Mouse (Mus musculus): ENCODE data around the gene Mettl4. TPM values are rescaled to one million over a fixed set of nuclear protein-coding genes. Genes with fewer than 3 reads are reported as not detected.

Mettl4 gene
- polyA plus RNA-seq, 1 experiment from 2014 or later: 13.1 TPM

GRCm38 (mm10) chr17:94726750-94727149, 23.1 kb downstream of the Mettl4 start:
- no peak for DNase-seq (ENCODE audit: low read depth, low spot score)
- H3K27me3 ChIP-seq: no peaks in the 10 kb centered on the region
- no peak for TF ChIP-seq CTCF (IDR thresholded peaks at IDR 0.05)
- in situ Hi-C loops (cut with MboI; ENCODE audit: low pct_unique_long_range_greater_than_20kb): loop anchor here (5.0 kb wide), 1 partner anchor 1569 kb away; no protein-coding TSS in a partner anchor
- ATAC-seq: no peak
- POLR2A ChIA-PET: no interaction called here
- CTCF ChIA-PET: interaction anchor here (0.9 to 1.7 kb wide), 2 partner anchors 9 to 13 kb away, joined by 3 to 6 read pairs; no protein-coding TSS in a partner anchor

- in situ Hi-C loops (cut with MboI; ENCODE audit: low pct_unique_long_range_greater_than_20kb): no loop called here
- ATAC-seq: no peak
- CTCF ChIA-PET: interaction anchor here (0.8 kb wide), 1 partner anchor 12 kb away, joined by 3 read pairs; no protein-coding TSS in a partner anchor
- POLR2A ChIA-PET: no interaction called here
- TF ChIP-seq CTCF (IDR thresholded peaks at IDR 0.05): no peak
- H3K27me3 ChIP-seq: no peaks in the 10 kb centered on the region
- DNase-seq (ENCODE audit: low read depth, low spot score): no peak
Measured at GRCm38 (mm10) chr17:94673515-94674317, 76.1 kb downstream of the Mettl4 start.

Measured in Patski (cell line).